Mouse (Mus musculus): Measurements from ENCODE around the gene H3f3a.

DNA sequence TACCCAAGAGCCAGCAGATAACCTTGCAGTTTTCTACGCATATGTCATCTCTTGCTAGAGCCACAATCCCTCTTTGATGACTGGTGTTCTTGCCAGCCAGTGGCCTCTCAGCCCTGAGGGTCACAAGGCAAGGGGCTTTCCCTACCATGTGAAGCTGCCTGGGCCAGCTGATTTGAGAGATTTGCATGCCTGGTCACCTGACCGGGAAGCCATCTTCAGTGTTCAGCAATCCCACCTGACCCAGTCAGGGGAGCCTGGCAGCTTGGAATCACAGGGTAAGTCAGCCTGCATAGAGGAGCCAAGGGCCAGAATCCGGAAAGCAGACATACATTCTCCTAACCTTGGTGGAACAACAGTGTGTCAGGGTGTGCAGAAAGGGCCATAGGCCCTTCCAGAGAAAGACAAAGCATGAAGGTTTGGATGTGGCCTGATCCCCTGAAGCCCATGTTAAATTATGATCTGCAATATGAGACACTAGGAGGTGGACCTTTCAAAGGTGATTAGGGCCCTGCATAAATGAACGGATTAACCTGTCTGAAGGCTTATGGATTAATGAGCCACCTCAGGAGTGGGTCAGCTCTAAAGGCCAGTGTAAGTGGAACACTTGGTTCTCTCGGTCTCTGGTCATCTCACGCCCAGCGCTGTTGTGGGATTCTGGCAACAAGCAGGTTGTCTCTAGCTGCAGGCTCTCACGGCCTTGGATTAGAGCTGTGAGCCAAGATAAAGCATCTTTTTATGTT, 28.0 kb upstream of the H3f3a start:
- TF ChIP-seq CTCF (IDR thresholded peaks at IDR 0.05; ENCODE audit: borderline replicate concordance, extremely low read depth, insufficient read depth, insufficient read length), result no peak
- TF ChIP-seq POLR2A (IDR thresholded peaks at IDR 0.05; ENCODE audit: borderline replicate concordance, extremely low read depth, insufficient read depth, insufficient read length, poor library complexity, severe bottlenecking), result no peak
